Mouse (Mus musculus) kidney, postnatal 0 days (tissue): Measurements from ENCODE around the gene Ephb3. TPM values are rescaled to one million over a fixed set of nuclear protein-coding genes. Genes with fewer than 3 reads are reported as not detected.

Experiments
- ATAC-seq: fragments of 200-750 bp; cut with Nextera tagmentation; replicated peaks from 2 replicates; pipeline ENCODE4 v1.8.0; 2017; ENCODE audit warnings: low read depth, moderate number of reproducible peaks, moderate TSS enrichment, moderate library complexity; ENCODE audit not compliant: low FRiP score
- DNase-seq: peaks from one replicate; pipeline ENCODE4 v3.0.0-alpha.2; 2016; ENCODE audit warnings: low spot score
- H3K27ac ChIP-seq: fragments of 300-500 bp; sonication (generic); 2 replicates; pipeline ENCODE4 v1.5.1; 2014; ENCODE audit warnings: mild to moderate bottlenecking
- H3K27me3 ChIP-seq: fragments of 300-500 bp; sonication (generic); 2 replicates; pipeline ENCODE4 v1.6.1; 2014; ENCODE audit warnings: low read length, mixed read lengths; ENCODE audit not compliant: insufficient read depth
- H3K36me3 ChIP-seq: fragments of 300-500 bp; sonication (generic); 2 replicates; pipeline ENCODE4 v1.6.1; 2014; ENCODE audit warnings: low read length, mixed read lengths; ENCODE audit not compliant: insufficient read depth
- H3K4me1 ChIP-seq: fragments of 300-500 bp; sonication (generic); replicated peaks from 2 replicates; pipeline ENCODE4 v1.6.1; 2014; ENCODE audit warnings: antibody characterized with exemption, low read length, mixed read lengths; ENCODE audit not compliant: insufficient read depth
- H3K4me2 ChIP-seq: fragments of 300-500 bp; sonication (generic); 2 replicates; pipeline ENCODE4 v1.6.1; 2014; ENCODE audit warnings: mild to moderate bottlenecking, low read length, moderate library complexity, mixed read lengths
- H3K4me3 ChIP-seq: fragments of 300-500 bp; sonication (generic); replicated peaks from 2 replicates; pipeline ENCODE4 v1.5.1; 2014; ENCODE audit warnings: low read depth, low read length
- H3K9ac ChIP-seq: fragments of 300-500 bp; sonication (generic); 2 replicates; pipeline ENCODE4 v1.6.1; 2014; ENCODE audit warnings: low read depth, low read length
- H3K9me3 ChIP-seq: fragments of 300-500 bp; sonication (generic); replicated peaks from 2 replicates; pipeline ENCODE4 v1.6.1; 2016; ENCODE audit warnings: low read length, inconsistent platforms, mixed read lengths
- CTCF ChIP-seq: IDR thresholded peaks from 2 replicates; pipeline ENCODE4 v1.5.1; 2016; ENCODE audit warnings: antibody characterized with exemption, low read depth, mild to moderate bottlenecking, moderate library complexity
- WGBS: fragments of 180-500 bp; shearing (Covaris S2); extraction: QIAGEN DNeasy Blood & Tissue Kit; methylation state at CpG from one replicate; pipeline ENCODE4 v1.1.7; 2014; 5-methylcytosine and 5-hydroxymethylcytosine counted together
- polyA plus RNA-seq: library from polyadenylated mRNA; unstranded; fragments of >200 nt; fragmentation: Nextera tagmentation; extraction: Ambion mirVana; gene quantifications from 2 replicates; pipeline ENCODE4 v1.2.1, GENCODE M21; 2015

The Ephb3 gene
- polyA plus RNA-seq, 1 experiment from 2014 or later = 12.2 TPM

DNA sequence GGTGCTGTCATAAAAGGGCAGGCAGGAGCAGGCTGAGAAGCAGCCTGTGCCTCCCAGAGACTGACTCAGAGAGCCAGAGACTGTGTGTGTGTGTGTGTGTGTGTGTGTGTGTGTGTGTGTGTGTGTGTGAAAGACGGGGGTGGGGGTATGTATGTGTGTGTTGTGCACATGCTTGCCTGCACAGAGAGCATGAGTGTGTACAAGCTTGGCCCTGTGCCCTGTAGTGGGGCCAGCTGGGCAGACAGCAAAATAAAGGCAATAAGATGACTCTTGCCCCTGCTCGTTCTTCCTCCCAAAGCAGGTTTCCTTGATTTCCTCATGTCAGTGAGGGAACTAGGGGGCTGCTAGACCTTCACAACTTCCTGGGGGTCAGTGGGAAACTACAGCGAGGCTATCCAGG, 18.5 kb downstream of the Ephb3 start:
- WGBS = 61% methylated on average over 3 of the region's 3 CpGs
- H3K4me3 ChIP-seq = no peak overlapping the region
- TF ChIP-seq CTCF = no peak
- no peaks in the 10 kb centered on the region for H3K4me1 ChIP-seq
- H3K9me3 ChIP-seq = no peaks in the 10 kb centered on the region
- no peak overlapping the region for H3K4me2 ChIP-seq
- H3K36me3 ChIP-seq = peaks cover 48% of the 10 kb centered on the region
- H3K27me3 ChIP-seq = no peaks in the 10 kb centered on the region
- ATAC-seq = no peak
- DNase-seq = no peak
- no peak overlapping the region for H3K27ac ChIP-seq
- H3K9ac ChIP-seq = no peak overlapping the region

DNA sequence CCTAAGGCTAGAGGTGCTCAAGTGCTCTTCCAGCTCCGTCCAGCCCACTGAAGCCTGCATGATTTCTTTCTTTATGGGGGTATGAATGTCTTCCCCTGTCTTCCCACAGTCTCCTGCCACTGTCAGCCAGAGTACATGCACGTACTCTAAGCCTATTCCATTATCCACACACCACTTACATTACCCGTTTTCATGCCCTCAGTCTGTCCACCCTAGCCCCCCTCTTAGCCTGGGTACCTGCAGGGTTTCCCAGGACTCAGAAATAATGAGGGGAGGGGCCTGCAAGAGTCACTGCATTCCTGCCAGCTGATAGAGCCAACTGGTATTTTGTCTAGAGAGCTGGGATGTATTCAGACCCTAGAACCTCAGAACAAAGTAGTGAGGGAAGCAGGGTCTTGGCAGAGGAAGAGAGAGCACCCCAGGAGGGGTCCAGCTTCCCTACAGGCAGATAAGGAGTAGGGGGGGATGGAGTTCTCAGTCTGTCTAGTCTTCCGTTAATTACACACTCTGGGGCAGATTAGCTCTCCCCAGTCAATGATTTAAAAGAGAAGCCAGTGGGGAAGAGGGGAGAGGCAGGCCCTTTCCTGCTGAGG, 20.2 kb downstream of the Ephb3 start:
- no peak for TF ChIP-seq CTCF
- H3K4me1 ChIP-seq = no peaks in the 10 kb centered on the region
- no peak for ATAC-seq
- peaks cover 31% of the 10 kb centered on the region for H3K36me3 ChIP-seq
- WGBS = 43% methylated on average over 4 of the region's 4 CpGs
- H3K9ac ChIP-seq = no peak overlapping the region
- no peak overlapping the region for H3K4me3 ChIP-seq
- H3K9me3 ChIP-seq = no peaks in the 10 kb centered on the region
- H3K27me3 ChIP-seq = no peaks in the 10 kb centered on the region
- no peak for DNase-seq
- H3K27ac ChIP-seq = no peak overlapping the region; the same call in 1 of the 2 replicates
- H3K4me2 ChIP-seq = no peak overlapping the region

DNA sequence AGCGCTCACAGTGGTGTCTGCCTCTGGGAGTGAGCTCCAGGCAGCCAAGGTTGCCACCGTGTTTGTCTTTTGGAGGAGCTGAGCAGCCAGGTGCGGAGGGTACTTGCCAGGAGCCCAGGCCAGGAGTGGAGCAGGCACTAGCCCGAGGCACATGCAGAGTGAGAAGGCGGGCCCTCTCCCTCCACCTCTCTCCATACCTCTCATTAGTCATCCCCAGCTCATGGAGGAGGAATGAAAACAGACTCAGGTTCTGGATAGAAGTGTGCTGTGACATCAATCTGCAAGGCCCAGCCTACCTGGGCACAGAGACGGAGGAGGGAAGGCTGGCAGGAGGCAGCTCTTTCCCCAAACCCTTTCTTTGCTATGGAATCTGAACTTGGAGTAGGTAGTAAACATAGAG, 22.1 kb downstream of the Ephb3 start:
- Histone ChIP-seq H3K4me2 (no peak overlapping the region), H3K27ac (no peak overlapping the region), H3K9ac (no peak overlapping the region), H3K27me3 (no peaks in the 10 kb centered on the region), H3K9me3 (no peaks in the 10 kb centered on the region), H3K36me3 (peaks cover 15% of the 10 kb centered on the region; the same call in 1 of the 2 replicates), H3K4me3 (no peak overlapping the region), H3K4me1 (no peaks in the 10 kb centered on the region)
- no peak for DNase-seq
- 57% methylated on average over 6 of the region's 6 CpGs for WGBS
- no peak for TF ChIP-seq CTCF
- ATAC-seq = no peak

DNA sequence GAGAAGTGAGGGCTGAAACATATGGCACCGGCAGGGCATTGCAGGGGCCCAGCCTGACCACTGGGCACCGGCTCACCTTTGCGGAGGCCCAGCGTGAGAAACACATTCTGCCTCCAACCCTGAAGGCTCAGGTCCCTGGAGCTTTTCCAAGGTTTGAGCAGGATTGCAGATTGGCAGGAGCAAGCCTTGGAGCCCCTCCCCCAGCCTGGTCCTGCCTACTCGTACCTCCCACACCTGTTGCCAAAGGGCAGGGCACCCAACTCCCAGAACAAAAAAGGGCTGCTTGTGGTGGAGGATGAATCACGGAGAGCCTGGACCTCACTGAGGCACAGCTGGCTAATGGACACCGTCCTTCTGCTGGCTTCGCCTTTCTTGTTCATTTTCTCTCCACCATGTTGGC, 30.6 kb downstream of the Ephb3 start:
- no peak overlapping the region for H3K4me2 ChIP-seq
- H3K9me3 ChIP-seq = no peaks in the 10 kb centered on the region
- H3K4me1 ChIP-seq = 0 out of 2 replicates have a peak, but pooled peaks cover 7% of the 10 kb centered on the region
- H3K4me3 ChIP-seq = no peak overlapping the region
- H3K27ac ChIP-seq = no peak overlapping the region
- ATAC-seq = no peak
- H3K9ac ChIP-seq = no peak overlapping the region
- 58% methylated on average over 8 of the region's 8 CpGs for WGBS
- TF ChIP-seq CTCF = no peak
- no peak for DNase-seq
- H3K27me3 ChIP-seq = no peaks in the 10 kb centered on the region
- H3K36me3 ChIP-seq = no peaks in the 10 kb centered on the region

DNA sequence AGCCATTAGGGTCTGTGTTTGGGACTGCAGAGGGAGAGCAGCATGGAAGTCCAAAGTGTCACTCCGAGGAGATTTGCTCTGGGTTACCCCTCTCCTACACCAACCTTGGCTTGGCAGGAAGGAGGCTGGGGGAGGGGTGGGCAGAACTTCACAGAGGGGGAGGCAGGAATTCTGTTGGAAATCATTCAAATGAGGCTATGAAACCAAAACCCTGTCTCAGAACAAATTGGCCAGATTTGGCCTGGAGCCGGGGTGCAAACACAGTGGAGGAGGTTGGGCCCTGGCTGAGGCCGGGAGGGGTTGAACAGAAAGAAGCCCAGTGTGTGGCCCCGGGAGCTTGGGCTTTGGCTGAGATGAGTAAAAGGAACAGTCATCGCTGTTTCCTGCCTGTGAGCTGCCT, 34.2 kb downstream of the Ephb3 start:
- Histone ChIP-seq H3K9ac (no peak overlapping the region), H3K4me3 (no peak overlapping the region), H3K36me3 (no peaks in the 10 kb centered on the region), H3K4me1 (0 out of 2 replicates have a peak, but pooled peaks cover 10% of the 10 kb centered on the region), H3K4me2 (no peak overlapping the region), H3K27me3 (no peaks in the 10 kb centered on the region), H3K27ac (no peak overlapping the region), H3K9me3 (no peaks in the 10 kb centered on the region)
- no peak for TF ChIP-seq CTCF
- 22% methylated on average over 5 of the region's 5 CpGs for WGBS
- DNase-seq (no peak), ATAC-seq (no peak)

DNA sequence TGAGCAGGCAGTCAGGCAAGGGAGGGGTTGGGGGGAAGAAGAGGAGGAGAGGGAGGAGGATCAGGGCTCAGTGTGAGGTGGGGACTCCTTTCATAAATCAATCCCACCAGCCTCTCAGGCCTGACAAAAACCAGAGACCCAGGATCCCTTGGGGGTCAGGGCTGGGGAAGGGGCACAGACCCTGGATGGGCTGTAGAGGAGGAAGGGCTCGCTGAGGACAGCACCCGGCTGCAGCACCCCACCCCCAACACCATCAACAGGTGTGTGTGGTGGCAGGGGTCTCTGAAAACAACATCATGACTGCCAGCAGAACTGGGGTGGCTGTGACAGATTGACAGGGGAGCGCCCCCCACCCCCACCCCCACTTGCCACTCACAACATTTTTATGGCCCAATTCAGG, 36.0 kb downstream of the Ephb3 start:
- H3K36me3 ChIP-seq = no peaks in the 10 kb centered on the region
- H3K9ac ChIP-seq = no peak overlapping the region
- H3K4me2 ChIP-seq = no peak overlapping the region
- H3K27me3 ChIP-seq = no peaks in the 10 kb centered on the region
- TF ChIP-seq CTCF = no peak
- no peak for DNase-seq
- no peaks in the 10 kb centered on the region for H3K9me3 ChIP-seq
- no peak overlapping the region for H3K4me3 ChIP-seq
- H3K4me1 ChIP-seq = peaks cover 13% of the 10 kb centered on the region; the same call in 1 of the 2 replicates
- 40% methylated on average over 3 of the region's 3 CpGs for whole genome bisulfite sequencing
- no peak for ATAC-seq
- H3K27ac ChIP-seq = no peak overlapping the region

DNA sequence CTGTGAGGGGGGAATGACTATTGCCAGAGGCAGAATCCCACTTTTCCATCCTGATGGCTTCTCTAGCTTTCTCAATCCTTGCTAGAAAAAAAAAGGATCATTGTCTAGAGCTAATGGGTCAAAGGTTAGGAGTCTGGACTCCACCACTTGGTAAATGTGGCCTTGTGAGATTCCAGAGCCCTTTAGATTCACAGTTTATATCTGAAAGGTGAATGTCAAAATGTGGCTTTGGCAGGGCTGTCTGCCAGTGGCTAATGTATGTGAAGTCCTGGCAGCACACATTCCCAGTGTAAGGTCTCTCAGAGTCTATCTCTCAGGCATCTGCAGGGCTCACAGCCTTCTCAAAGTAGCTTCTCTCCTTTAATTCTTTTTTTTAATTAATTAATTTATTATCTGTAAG, 36.5 kb downstream of the Ephb3 start:
- Histone ChIP-seq H3K9me3 (no peaks in the 10 kb centered on the region), H3K36me3 (no peaks in the 10 kb centered on the region), H3K27ac (no peak overlapping the region), H3K27me3 (no peaks in the 10 kb centered on the region), H3K4me3 (no peak overlapping the region), H3K4me2 (no peak overlapping the region), H3K9ac (no peak overlapping the region), H3K4me1 (peaks cover 13% of the 10 kb centered on the region; the same call in 1 of the 2 replicates)
- TF ChIP-seq CTCF = no peak
- no peak for DNase-seq
- ATAC-seq = no peak
